Mouse (Mus musculus) midbrain, postnatal 0 days (tissue): Measurements from ENCODE around the gene Tmem131. TPM values are rescaled to one million over a fixed set of nuclear protein-coding genes. Genes with fewer than 3 reads are reported as not detected.
A peak's percentile ranks its signal among the peaks of the same experiment; 100 is the strongest.

Experiments
- ATAC-seq: fragments of 200-750 bp; cut with Nextera tagmentation; 2 replicates; pipeline ENCODE4 v1.8.0; 2017; ENCODE audit warnings: moderate number of reproducible peaks, mild to moderate bottlenecking, moderate TSS enrichment, moderate library complexity; ENCODE audit not compliant: low FRiP score
- DNase-seq: peaks from one replicate; pipeline ENCODE4 v3.0.0-alpha.2; 2015; ENCODE audit warnings: low spot score
- H3K27ac ChIP-seq: fragments of 300-500 bp; sonication (generic); 2 replicates; pipeline ENCODE4 v1.5.1; 2014; ENCODE audit warnings: low read depth, mild to moderate bottlenecking, low read length, mixed read lengths
- H3K27me3 ChIP-seq: fragments of 300-500 bp; sonication (generic); 2 replicates; pipeline ENCODE4 v1.6.1; 2014; ENCODE audit warnings: low read length, control low read depth, mixed read lengths; ENCODE audit not compliant: insufficient read depth
- H3K36me3 ChIP-seq: fragments of 300-500 bp; sonication (generic); 2 replicates; pipeline ENCODE4 v1.6.1; 2014; ENCODE audit warnings: low read length, control low read depth, mixed read lengths; ENCODE audit not compliant: insufficient read depth
- H3K4me1 ChIP-seq: fragments of 300-500 bp; sonication (generic); 2 replicates; pipeline ENCODE4 v1.6.1; 2014; ENCODE audit warnings: mild to moderate bottlenecking, control low read depth, antibody characterized with exemption, low read length, mixed read lengths; ENCODE audit not compliant: insufficient read depth
- H3K4me2 ChIP-seq: fragments of 300-500 bp; sonication (generic); 2 replicates; pipeline ENCODE4 v1.6.1; 2014; ENCODE audit warnings: low read depth, mild to moderate bottlenecking, low read length, mixed read lengths; ENCODE audit not compliant: poor library complexity, severe bottlenecking
- H3K4me3 ChIP-seq: fragments of 300-500 bp; sonication (generic); 2 replicates; pipeline ENCODE4 v1.5.1; 2014; ENCODE audit warnings: low read depth, mild to moderate bottlenecking, low read length, moderate library complexity
- H3K9ac ChIP-seq: fragments of 300-500 bp; sonication (generic); replicated peaks from 2 replicates; pipeline ENCODE4 v1.6.1; 2014; ENCODE audit warnings: mild to moderate bottlenecking, low read length, moderate library complexity, mixed read lengths; ENCODE audit not compliant: poor library complexity, severe bottlenecking
- H3K9me3 ChIP-seq: fragments of 300-500 bp; sonication (generic); 2 replicates; pipeline ENCODE4 v1.6.1; 2016; ENCODE audit warnings: low read length, control low read depth
- CTCF ChIP-seq: IDR thresholded peaks from 2 replicates; pipeline ENCODE4 v1.5.1; 2016; ENCODE audit warnings: antibody characterized with exemption, mild to moderate bottlenecking
- WGBS: fragments of 180-500 bp; shearing (Covaris S2); extraction: QIAGEN DNeasy Blood & Tissue Kit; methylation state at CpG from one replicate; pipeline ENCODE4 v1.1.7; 2014; 5-methylcytosine and 5-hydroxymethylcytosine counted together
- polyA plus RNA-seq: library from polyadenylated mRNA; unstranded; fragments of >200 nt; fragmentation: Nextera tagmentation; extraction: Ambion mirVana; gene quantifications from 2 replicates; pipeline ENCODE4 v1.2.1, GENCODE M21; 2015
- total RNA-seq: library from RNA; depleted of rRNA; stranded (reverse); fragments of >200 nt; gene quantifications from 2 replicates; pipeline ENCODE4 v1.2.3, GENCODE M21; 2014

The Tmem131 gene
- total and polyA plus RNA-seq, 2 experiments from 2014 or later = 11.1 to 25.8 TPM

- no peak overlapping the region for H3K9ac ChIP-seq
- WGBS = 93% methylated on average over 5 of the region's 5 CpGs
These were observed 22.4 kb upstream of the Tmem131 start for GRCm38 (mm10) chr1:36965831-36966230.

DNA sequence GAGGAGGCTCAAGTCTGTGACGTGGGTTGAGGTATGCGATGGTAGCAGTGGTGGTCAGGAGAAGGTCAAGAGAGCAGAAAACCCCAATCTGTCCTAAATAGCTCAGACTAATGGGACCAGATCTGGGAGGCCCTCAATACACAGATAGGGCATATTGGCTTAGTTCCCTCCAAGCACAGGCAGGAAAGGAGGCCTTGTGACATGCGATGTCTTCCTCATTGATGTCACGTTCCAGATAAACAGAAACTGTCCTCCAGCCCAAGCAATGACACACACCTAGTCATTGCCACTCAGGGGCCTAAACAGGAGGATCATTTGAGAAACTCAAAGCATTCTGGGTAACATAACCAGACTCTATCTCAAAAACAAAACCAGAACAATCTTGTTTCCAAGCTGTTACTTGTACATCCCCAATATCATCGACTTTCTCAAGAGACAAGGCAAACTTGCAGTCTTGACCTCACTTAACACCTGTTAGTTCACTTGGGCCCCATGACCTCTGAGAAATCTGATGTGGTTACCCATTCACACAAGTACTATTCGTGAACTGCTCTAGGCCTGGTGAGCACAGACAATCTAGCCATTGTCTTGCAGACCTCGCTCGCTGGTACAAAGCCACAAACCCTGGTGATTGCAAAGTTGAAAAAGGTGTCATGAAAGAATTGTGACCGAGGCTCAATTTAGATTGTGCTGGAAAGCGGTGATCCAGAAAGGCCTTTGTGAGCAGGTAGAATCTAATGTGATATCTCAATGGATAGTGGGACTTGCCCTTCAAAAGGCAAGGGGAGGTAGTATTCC lies 19.1 kb upstream of the Tmem131 start:
- ATAC-seq = no peak
- H3K9ac ChIP-seq = no peak overlapping the region
- H3K36me3 ChIP-seq = no peaks in the 10 kb centered on the region
- H3K4me3 ChIP-seq = no peak overlapping the region
- WGBS = 70% methylated on average over 10 of the region's 10 CpGs
- no peak for TF ChIP-seq CTCF
- no peaks in the 10 kb centered on the region for H3K27me3 ChIP-seq
- H3K4me2 ChIP-seq = no peak overlapping the region
- H3K9me3 ChIP-seq = no peaks in the 10 kb centered on the region
- no peak overlapping the region for H3K27ac ChIP-seq
- no peaks in the 10 kb centered on the region for H3K4me1 ChIP-seq
- DNase-seq = no peak

More at GRCm38 (mm10) chr1:36965831-36966230, 22.4 kb upstream of the Tmem131 start:
- Histone ChIP-seq H3K4me3 (no peak overlapping the region), H3K27me3 (no peaks in the 10 kb centered on the region), H3K36me3 (no peaks in the 10 kb centered on the region), H3K4me2 (no peak overlapping the region), H3K4me1 (no peaks in the 10 kb centered on the region), H3K27ac (no peak overlapping the region), H3K9me3 (no peaks in the 10 kb centered on the region)
- no peak for ATAC-seq
- no peak for TF ChIP-seq CTCF
- DNase-seq = no peak

- TF ChIP-seq CTCF = no peak
- Histone ChIP-seq H3K9me3 (no peaks in the 10 kb centered on the region), H3K4me1 (no peaks in the 10 kb centered on the region), H3K9ac (no peak overlapping the region), H3K4me2 (no peak overlapping the region), H3K27me3 (no peaks in the 10 kb centered on the region), H3K36me3 (no peaks in the 10 kb centered on the region), H3K27ac (no peak overlapping the region), H3K4me3 (no peak overlapping the region)
- 89% methylated on average over 16 of the region's 16 CpGs for WGBS
- ATAC-seq = no peak
- DNase-seq = no peak
These were observed 17.2 kb upstream of the Tmem131 start for GRCm38 (mm10) chr1:36960509-36961222.

DNA sequence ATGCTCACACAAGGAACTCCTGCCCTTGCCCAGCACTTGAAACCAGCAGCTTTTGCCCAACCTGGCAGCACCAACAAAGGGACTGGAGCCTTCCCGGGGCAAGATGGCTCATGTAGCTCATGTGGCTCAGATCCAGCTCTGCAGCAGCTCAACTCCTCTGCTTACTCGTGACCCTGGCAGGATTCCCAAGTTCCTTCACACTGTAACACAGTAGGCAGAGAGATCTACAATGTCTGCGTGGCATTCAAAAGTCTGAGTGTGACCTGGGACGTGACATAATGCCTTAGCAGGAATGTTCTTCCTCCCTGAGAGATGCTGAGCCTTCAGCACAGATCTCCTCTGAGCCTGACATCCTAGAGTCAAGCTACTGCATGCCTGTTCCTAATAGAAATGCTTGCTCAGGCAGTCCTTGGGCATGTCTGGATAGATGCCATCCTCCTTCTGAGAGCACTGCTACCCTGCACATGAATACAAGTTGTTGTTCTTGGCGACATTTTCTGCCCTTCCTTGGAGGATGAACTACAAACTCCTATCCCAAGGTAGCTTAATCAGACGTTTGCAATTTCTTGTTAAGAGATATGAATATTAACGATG lies 6.2 kb upstream of the Tmem131 start:
- TF ChIP-seq CTCF = no peak
- 62% methylated on average over 7 of the region's 7 CpGs for WGBS
- Histone ChIP-seq H3K36me3 (no peaks in the 10 kb centered on the region), H3K27me3 (no peaks in the 10 kb centered on the region), H3K9me3 (no peaks in the 10 kb centered on the region), H3K4me1 (no peaks in the 10 kb centered on the region), H3K4me2 (no peak overlapping the region), H3K4me3 (no peak overlapping the region), H3K9ac (no peak overlapping the region), H3K27ac (no peak overlapping the region)
- DNase-seq (peak; percentile 74), ATAC-seq (no peak; the same call in 1 of the 2 replicates)

DNA sequence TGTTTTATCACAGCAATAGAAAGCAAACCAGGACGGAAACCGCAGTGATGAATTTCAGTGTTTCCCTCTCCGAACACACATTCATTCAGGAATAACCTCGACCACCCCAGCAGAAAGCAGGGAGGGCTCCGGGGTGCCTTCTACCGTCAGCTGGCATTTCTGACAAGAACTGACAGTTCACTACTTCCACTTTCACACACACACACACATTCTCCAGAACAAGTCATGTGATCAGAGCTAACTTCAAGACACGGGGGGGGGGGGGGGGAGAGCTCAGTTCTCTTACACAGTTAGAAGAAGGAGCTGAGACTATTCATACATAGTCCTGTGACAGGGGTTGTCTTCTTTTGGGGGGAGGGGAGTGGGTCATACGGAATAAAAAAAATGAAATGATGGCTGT lies 4.0 kb upstream of the Tmem131 start:
- no peak for ATAC-seq
- 87% methylated on average over 7 of the region's 8 CpGs for WGBS
- no peak for DNase-seq

More for the DNA sequence above, 4.0 kb upstream of the Tmem131 start:
- no peak overlapping the region for H3K9ac ChIP-seq
- no peaks in the 10 kb centered on the region for H3K9me3 ChIP-seq
- no peaks in the 10 kb centered on the region for H3K27me3 ChIP-seq
- TF ChIP-seq CTCF = no peak
- H3K4me2 ChIP-seq = no peak overlapping the region
- H3K4me3 ChIP-seq = no peak overlapping the region
- no peaks in the 10 kb centered on the region for H3K36me3 ChIP-seq
- H3K27ac ChIP-seq = no peak overlapping the region
- no peaks in the 10 kb centered on the region for H3K4me1 ChIP-seq
